Mouse (Mus musculus) G1E-ER4 (cell line): Measurements from ENCODE around the gene Olfr1392. TPM values are rescaled to one million over a fixed set of nuclear protein-coding genes. Genes with fewer than 3 reads are reported as not detected.
"Not testable (repeated sequence)": the region's sequence is repeated elsewhere in the genome, so short reads cannot be mapped to it uniquely, and the experiment has no call there.

Experiments
- GATA1 ChIP-seq: IDR thresholded peaks from one replicate; pipeline ENCODE4 v1.8.0; 2012; ENCODE audit warnings: low read length, inconsistent platforms
- polyA plus RNA-seq: library from polyadenylated mRNA; stranded (reverse); fragments of >175 nt; gene quantifications from 2 replicates; pipeline ENCODE4 v1.2.3, GENCODE M21; 2012

Olfr1392 gene
- polyA plus RNA-seq: not detected in 2 replicates

DNA sequence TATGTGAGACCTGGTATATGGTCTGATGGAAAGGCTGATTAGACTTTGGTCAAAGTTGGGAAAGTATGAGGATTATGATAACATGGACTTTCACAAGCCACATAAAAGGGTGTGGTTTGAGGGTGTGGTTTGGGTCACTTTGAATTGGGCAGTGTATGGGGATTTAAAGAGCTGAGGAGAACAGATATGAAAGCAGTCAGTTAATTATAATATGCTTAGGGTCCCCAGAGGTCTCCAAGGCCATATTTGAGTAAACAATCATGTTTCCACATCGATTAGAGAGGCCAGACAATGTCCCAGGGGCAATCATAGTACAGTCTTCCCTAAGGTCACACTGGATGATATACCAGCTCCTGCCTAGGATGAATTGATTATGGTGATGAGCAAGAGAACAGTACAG is at the start of gene Olfr1392:
Gene Olfr1392 (plus strand): TSS at position 301 of the 400 bp plus-strand sequence.
- not testable (repeated sequence) for TF ChIP-seq GATA1

GRCm38 (mm10) chr11:49235459-49236207 is 49.4 kb upstream of the Olfr1392 start:
- TF ChIP-seq GATA1: no peak

DNA sequence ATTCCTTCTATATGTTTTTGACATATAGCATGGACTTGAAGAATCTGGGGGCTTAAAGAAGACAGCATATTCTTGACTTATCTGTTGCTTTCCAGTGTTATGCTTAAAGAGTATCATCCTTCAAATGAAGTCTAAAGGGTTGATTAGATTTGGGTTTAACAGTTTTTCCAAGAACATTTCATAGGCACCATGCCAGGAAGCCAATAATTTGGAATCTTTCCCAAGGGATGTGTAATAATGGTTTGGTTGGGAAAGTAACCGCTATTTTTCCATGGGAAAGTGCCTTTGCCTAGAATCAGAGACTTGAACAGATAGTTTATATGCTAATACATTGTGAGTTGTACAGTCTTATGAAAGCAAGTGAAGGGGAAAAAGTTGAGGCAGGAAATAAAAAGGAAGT is 48.2 kb upstream of the Olfr1392 start:
- TF ChIP-seq GATA1: no peak

- TF ChIP-seq GATA1: no peak
Observed at GRCm38 (mm10) chr11:49237532-49237931, 47.5 kb upstream of the Olfr1392 start.

- TF ChIP-seq GATA1: no peak
Observed at GRCm38 (mm10) chr11:49240310-49240709, 44.8 kb upstream of the Olfr1392 start.

GRCm38 (mm10) chr11:49240874-49241273 is 44.2 kb upstream of the Olfr1392 start:
- no peak for TF ChIP-seq GATA1

- peak; percentile 24 for TF ChIP-seq GATA1
Observed at GRCm38 (mm10) chr11:49241471-49241870, 43.6 kb upstream of the Olfr1392 start.

- TF ChIP-seq GATA1: no peak
Observed at GRCm38 (mm10) chr11:49242944-49243626, 42.0 kb upstream of the Olfr1392 start.

DNA sequence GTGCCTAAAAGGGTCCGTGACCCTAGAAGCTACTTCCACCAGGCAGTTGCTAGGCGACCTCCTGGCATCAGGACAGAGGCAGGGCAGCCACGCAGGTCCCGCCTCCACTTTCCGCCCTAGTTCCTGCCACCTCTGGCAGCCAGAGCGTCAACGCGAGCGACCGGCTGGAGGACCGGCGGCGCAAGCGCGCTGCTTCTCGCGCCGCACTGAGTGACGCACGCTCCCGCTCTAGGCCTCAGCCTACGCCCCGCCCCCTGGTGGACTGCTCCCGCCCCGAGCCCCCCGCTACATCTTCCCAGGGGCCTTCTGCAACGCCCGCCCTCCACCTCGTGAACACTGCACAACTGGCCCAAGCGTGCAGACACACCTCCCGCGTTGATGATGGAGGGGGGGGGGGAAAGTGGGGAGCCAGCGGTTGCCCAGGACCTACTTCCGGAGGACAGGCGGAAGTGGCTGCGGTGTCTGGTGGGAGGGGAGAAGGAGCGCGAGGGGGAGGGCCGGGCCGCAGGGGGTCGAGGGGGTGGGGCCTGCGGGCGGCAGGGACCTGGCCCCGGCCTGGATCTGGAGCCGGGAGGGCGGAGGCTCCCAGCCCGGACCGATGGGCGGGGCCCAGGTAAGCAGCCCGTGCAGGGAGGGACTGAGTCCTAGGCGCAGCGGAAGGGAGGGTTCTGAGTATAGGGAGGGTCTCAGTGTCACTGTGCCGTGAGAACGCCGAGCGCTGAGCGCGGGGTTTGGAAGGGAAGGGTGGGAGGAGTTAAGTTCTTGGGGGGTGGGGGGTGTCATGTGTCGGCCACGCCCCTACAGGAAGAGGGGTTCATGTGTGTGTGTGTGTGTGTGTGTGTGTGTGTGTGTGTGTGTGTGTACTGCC is 41.1 kb upstream of the Olfr1392 start, which contains the start of gene Mgat1:
Gene Mgat1 (plus strand): TSS at position 465 of the 868 bp plus-strand sequence.
- no peak for TF ChIP-seq GATA1

DNA sequence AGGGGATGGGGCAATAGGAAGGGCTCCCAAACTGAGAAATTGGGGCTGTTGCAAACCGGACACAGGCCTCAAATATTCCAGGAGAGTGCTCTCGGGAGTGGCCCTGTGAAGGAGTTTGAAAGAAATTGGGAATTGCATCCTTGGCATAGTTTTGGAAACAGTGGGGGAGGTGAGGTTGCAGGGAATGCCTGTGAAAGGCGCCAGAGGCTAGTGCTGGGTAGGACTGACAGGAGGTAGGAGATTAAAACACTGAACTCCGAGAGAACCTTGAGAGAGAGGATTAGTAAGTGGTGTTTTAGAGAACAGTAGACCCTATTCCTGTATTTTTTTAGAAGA is 40.5 kb upstream of the Olfr1392 start:
- no peak for TF ChIP-seq GATA1

GRCm38 (mm10) chr11:49245176-49245575 is 39.9 kb upstream of the Olfr1392 start:
- no peak for TF ChIP-seq GATA1

DNA sequence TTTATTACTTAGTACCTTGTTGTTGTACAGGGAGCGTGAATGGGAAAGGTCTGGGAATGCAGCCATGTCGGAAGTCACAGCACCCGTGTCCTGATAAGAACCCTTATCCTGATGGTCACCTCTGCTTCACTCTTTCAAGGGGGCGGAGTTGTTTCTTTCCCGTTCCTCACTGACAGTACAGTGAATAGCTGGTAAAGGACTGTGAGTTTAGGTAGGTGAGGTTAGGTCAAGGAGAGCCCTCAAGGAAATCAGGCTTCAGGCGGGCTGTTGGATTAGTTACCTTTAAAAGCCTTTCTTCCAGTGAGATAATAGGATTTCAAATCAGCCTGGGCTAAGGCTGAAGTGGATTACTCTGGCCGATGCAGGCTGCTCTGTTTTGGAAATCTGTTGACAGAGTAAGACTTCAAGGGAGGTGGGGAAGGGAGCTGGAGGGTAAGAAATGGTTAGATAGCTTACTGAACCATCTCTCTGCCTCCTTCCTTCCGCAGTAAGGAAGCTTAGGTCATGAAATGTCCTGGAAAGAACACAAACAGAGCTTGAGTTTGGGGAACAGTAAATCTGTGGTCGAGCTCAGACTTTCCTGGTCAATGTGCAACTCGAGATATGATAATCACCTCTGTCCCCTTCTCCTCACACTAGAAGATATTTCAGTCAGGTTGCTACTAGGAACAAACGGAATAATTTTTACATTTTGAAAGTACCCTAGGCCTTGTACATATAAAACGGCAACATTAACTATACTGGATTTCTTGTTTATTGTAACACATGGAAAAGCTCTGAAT is 39.3 kb upstream of the Olfr1392 start:
- TF ChIP-seq GATA1: peak; percentile 11

DNA sequence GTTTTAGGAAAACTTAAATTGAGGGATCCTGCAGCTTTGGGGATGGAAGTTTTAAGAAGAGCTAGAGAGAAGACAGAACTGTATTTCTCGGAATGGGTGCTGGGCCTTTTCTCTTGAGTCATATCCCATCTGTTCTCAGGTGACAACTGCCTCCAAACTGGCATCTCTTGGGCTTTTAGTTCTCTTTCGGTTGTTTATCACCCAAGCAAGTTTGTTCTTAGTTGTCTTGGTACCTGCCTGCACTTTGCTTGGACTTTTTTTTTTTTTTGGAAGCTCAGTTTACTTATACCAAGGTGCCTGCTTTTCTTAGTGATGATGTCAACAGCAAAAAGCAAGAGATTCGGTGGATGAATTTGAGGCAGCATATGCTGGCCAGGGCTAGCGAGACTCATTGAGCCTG is 38.6 kb upstream of the Olfr1392 start:
- no peak for TF ChIP-seq GATA1

DNA sequence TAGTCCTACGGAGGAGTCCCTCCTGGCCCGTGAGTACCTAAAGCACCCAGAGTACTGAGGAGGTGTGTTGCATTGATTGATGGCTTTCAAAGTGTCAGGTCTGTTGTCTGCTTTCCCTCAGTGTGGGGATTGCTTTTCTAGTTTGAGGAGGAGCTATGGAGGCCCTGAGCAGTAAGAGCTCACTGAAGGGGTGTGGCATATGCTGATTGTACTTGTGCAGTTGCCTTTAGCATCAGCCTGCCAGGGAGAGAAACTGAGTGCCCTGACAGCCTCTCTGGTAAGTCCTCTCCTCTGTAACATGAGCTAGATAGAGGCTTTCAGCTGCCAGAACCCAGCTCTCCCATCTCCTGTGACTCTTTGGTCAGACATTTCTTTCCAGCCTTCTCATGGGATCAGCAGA is 37.8 kb upstream of the Olfr1392 start:
- no peak for TF ChIP-seq GATA1
